21 mouse cellular contexts compared by ENCODE assay signal in the genomic region with DNA sequence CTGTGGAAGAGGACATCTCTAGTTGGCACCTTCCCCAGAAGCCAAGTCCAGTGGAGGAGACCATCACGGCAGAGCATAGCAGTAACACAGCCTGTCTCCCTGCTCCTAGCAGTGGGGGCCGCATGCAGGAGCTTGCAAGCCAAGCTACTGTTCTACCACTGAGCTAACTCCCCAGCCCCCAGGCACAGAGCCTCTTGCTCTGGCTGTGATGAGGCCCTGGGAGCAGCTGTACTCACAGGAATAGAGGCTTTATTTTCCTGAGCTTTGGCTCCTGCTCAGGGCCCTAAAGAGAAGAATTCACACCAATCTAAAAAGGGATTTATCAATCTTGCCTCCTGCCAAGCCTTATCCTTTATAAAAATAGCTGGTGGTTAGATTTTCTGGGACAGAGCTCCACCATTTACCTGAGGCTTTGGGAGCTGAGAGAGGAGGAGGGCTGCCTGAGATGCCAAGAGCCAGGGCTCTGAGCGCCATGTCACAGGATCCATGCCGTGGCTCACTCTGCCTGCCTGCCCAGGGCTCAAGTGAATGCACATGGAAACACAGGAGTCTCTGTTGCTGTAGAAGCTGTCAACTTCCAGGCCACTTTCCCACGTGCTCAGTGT.
A peak's percentile ranks its signal among the peaks of the same experiment; 100 is the strongest.
DNase-seq lines count a peak whose midpoint lies in the region; TF ChIP-seq lines count a peak whose summit lies in the region.
"Had no signal": no experiment of that assay in that cellular context is flagged by ENCODE, and none has a peak within 500 bp of the region (broad histone marks: within the 10 kb centered on the region; RNA-seq: fewer than 3 reads in every experiment).

No protein-coding gene starts in this region.

- DNase-seq in layer of hippocampus, adult 2 months (ENCODE audit: low spot score in 2 of 2): no peak
- DNase-seq in layer of hippocampus, postnatal 25 days (ENCODE audit: extremely low spot score in 1 of 2, low spot score in 1 of 2): no peak
- peak; percentile 73 for DNase-seq in brain, adult 2 months (ENCODE audit: low read depth, low spot score)
- DNase-seq in brain, embryonic 14.5 days (ENCODE audit: low read depth): peak; percentile 26
- DNase-seq in left cerebral cortex, postnatal 10 days (ENCODE audit: extremely low spot score in 1 of 2, low spot score in 2 of 2): peak; percentile 18 to 30
- DNase-seq in lung, postnatal 25 days (ENCODE audit: low spot score): no peak
- DNase-seq in urinary bladder, postnatal 25 days (ENCODE audit: low spot score): no peak
- DNase-seq: cerebellum, adult 11 months; heart, postnatal 14 days; kidney, adult 9 months; kidney, postnatal 25 days; layer of hippocampus, postnatal 36 days; lung, adult 2 months; lung, postnatal 36 days; thymus, postnatal 36 days had no signal

- intact Hi-C loops in left cerebral cortex, postnatal 10 days (cut with DNase I): no loop called here

- peak overlapping the region; percentile 43; the same call in 1 of the 2 replicates for H3K27ac ChIP-seq in layer of hippocampus, adult 2 months
- H3K27ac ChIP-seq: forebrain, embryonic 10.5 days; hindbrain, embryonic 15.5 days; intestine, embryonic 15.5 days; limb, embryonic 12.5 days; liver, embryonic 12.5 days had no signal

- H3K4me3 ChIP-seq in layer of hippocampus, adult 2 months: no peak overlapping the region
- H3K4me3 ChIP-seq: forebrain, embryonic 10.5 days; heart, embryonic 12.5 days; hindbrain, embryonic 15.5 days; intestine, embryonic 15.5 days; limb, embryonic 12.5 days; liver, embryonic 12.5 days had no signal

- no peak for TF ChIP-seq CTCF in layer of hippocampus, adult 2 months (conservative IDR thresholded peaks at IDR 0.05)
- no peak for TF ChIP-seq CTCF in brain, embryonic 14.5 days (IDR thresholded peaks at IDR 0.05; ENCODE audit: borderline replicate concordance, extremely low read depth, insufficient read depth, insufficient read length)

- TF ChIP-seq POLR2A in brain, embryonic 14.5 days (IDR thresholded peaks at IDR 0.05; ENCODE audit: borderline replicate concordance, extremely low read depth, insufficient read depth, insufficient read length, poor library complexity, severe bottlenecking): no peak

Comparison
In these comparisons a context has a peak if more than half of its experiments do, and no peak if none do; other contexts are left out.
1. DNase-seq: peak in brain, adult 2 months (single experiment), brain, embryonic 14.5 days (single experiment) and left cerebral cortex, postnatal 10 days (2 of 2); none in layer of hippocampus, adult 2 months (0 of 2), layer of hippocampus, postnatal 25 days (0 of 2), lung, postnatal 25 days (single experiment) and urinary bladder, postnatal 25 days (single experiment).